Mouse (Mus musculus) regulatory T cell (primary cell): ENCODE data around the gene Trim56.

Experiments used
- in situ Hi-C: fragments of 300-600 bp; cut with MboI, MseI; formaldehyde crosslinking; loops from one replicate; pipeline ENCODE4 v1.15.1; 2025; ENCODE audit warnings: high pct_unique_total_duplicates

Trim56 gene

GRCm38 (mm10) chr5:137109941-137110593 lies 5.9 kb downstream of the Trim56 start:
- in situ Hi-C loops: loop anchor here (10.0 kb wide), 1 partner anchor 185 kb away; no protein-coding TSS in a partner anchor

GRCm38 (mm10) chr5:137108111-137108510 lies 7.9 kb downstream of the Trim56 start:
- in situ Hi-C loops: no loop called here

- in situ Hi-C loops: no loop called here
Observed at GRCm38 (mm10) chr5:137107670-137108069, 8.3 kb downstream of the Trim56 start.

- in situ Hi-C loops: no loop called here
Observed at GRCm38 (mm10) chr5:137107024-137107423, 9.0 kb downstream of the Trim56 start.

GRCm38 (mm10) chr5:137106434-137106833 lies 9.6 kb downstream of the Trim56 start:
- in situ Hi-C loops: no loop called here

GRCm38 (mm10) chr5:137103969-137104368 lies 12.0 kb downstream of the Trim56 start:
- in situ Hi-C loops: loop anchor here (5.0 kb wide), 1 partner anchor 72 kb away; no protein-coding TSS in a partner anchor

- in situ Hi-C loops: loop anchor here (5.0 kb wide), 1 partner anchor 71 kb away; no protein-coding TSS in a partner anchor
Observed at GRCm38 (mm10) chr5:137102575-137103522, 13.2 kb downstream of the Trim56 start.

GRCm38 (mm10) chr5:137102078-137102477 lies 13.9 kb downstream of the Trim56 start:
- in situ Hi-C loops: loop anchor here (5.0 kb wide), 1 partner anchor 70 kb away; no protein-coding TSS in a partner anchor

- in situ Hi-C loops: loop anchor here (5.0 kb wide), 1 partner anchor 68 kb away; no protein-coding TSS in a partner anchor
Observed at GRCm38 (mm10) chr5:137100660-137101059, 15.3 kb downstream of the Trim56 start.

GRCm38 (mm10) chr5:137098418-137098817 lies 17.6 kb downstream of the Trim56 start:
- in situ Hi-C loops: no loop called here

GRCm38 (mm10) chr5:137096037-137096436 lies 20.0 kb downstream of the Trim56 start:
- in situ Hi-C loops: no loop called here

GRCm38 (mm10) chr5:137095135-137095534 lies 20.9 kb downstream of the Trim56 start:
- in situ Hi-C loops: no loop called here

- in situ Hi-C loops: no loop called here
Observed at GRCm38 (mm10) chr5:137093720-137094119, 22.3 kb downstream of the Trim56 start.

GRCm38 (mm10) chr5:137091560-137091959 lies 24.4 kb downstream of the Trim56 start:
- in situ Hi-C loops: no loop called here

GRCm38 (mm10) chr5:137090870-137091269 lies 25.1 kb downstream of the Trim56 start:
- in situ Hi-C loops: no loop called here

GRCm38 (mm10) chr5:137087410-137087809 lies 28.6 kb downstream of the Trim56 start:
- in situ Hi-C loops: no loop called here

GRCm38 (mm10) chr5:137085731-137086130 lies 30.3 kb downstream of the Trim56 start:
- in situ Hi-C loops: no loop called here

- in situ Hi-C loops: no loop called here
Observed at GRCm38 (mm10) chr5:137085021-137085420, 31.0 kb downstream of the Trim56 start.

GRCm38 (mm10) chr5:137083051-137083450 lies 33.0 kb downstream of the Trim56 start:
- in situ Hi-C loops: no loop called here

- in situ Hi-C loops: no loop called here
Observed at GRCm38 (mm10) chr5:137079849-137080248, 36.2 kb downstream of the Trim56 start.

GRCm38 (mm10) chr5:137078616-137079015 lies 37.4 kb downstream of the Trim56 start:
- in situ Hi-C loops: no loop called here

- in situ Hi-C loops: no loop called here
Observed at GRCm38 (mm10) chr5:137078041-137078440, 38.0 kb downstream of the Trim56 start.
